Mouse (Mus musculus): ENCODE measurements around the gene Atp8a2. TPM values are rescaled to one million over a fixed set of nuclear protein-coding genes. Genes with fewer than 3 reads are reported as not detected.

The Atp8a2 gene
- 50.0 and 51.5 TPM in 2 replicates for polyA plus RNA-seq (2014; fragmentation: Nextera tagmentation; extraction: Ambion mirVana)

- ATAC-seq (ENCODE audit: low read depth), result no peak
- Histone ChIP-seq H3K9me3 (ENCODE audit: control insufficient read depth, low read length) (no peaks in the 10 kb centered on the region), H3K27ac (ENCODE audit: low read depth, low read length) (no peak within 1 kb of the TSS), H3K4me3 (ENCODE audit: low read depth, low read length) (no peak within 1 kb of the TSS), H3K27me3 (ENCODE audit: control insufficient read depth, insufficient read depth, low read length) (no peaks in the 10 kb centered on the region), H3K9ac (replicated peaks; ENCODE audit: low read depth, low read length) (no peak within 1 kb of the TSS), H3K36me3 (ENCODE audit: control insufficient read depth, insufficient read depth, low read length) (no peaks in the 10 kb centered on the region), H3K4me1 (ENCODE audit: control insufficient read depth, insufficient read depth, low read length) (no peaks in the 10 kb centered on the region), H3K4me2 (ENCODE audit: low read depth, low read length) (no peak within 1 kb of the TSS)
- 86% methylated on average over 7 of the region's 7 CpGs for WGBS
Observed at GRCm38 (mm10) chr14:60196884-60197283, at the start of gene Atp8a2. TSS of gene Atp8a2 (minus strand) at chr14:60197179.

GRCm38 (mm10) chr14:60238551-60238950 is 41.6 kb upstream of the Atp8a2 start:
- no peak overlapping the region for H3K27ac ChIP-seq (ENCODE audit: low read depth, low read length)
- H3K9me3 ChIP-seq (ENCODE audit: control insufficient read depth, low read length), result no peaks in the 10 kb centered on the region
- H3K4me1 ChIP-seq (ENCODE audit: control insufficient read depth, insufficient read depth, low read length), result no peaks in the 10 kb centered on the region
- no peak overlapping the region for H3K4me3 ChIP-seq (ENCODE audit: low read depth, low read length)
- no peaks in the 10 kb centered on the region for H3K27me3 ChIP-seq (ENCODE audit: control insufficient read depth, insufficient read depth, low read length)
- H3K36me3 ChIP-seq (ENCODE audit: control insufficient read depth, insufficient read depth, low read length), result peaks cover 25% of the 10 kb centered on the region
- no peak for ATAC-seq (ENCODE audit: low read depth)
- H3K4me2 ChIP-seq (ENCODE audit: low read depth, low read length), result no peak overlapping the region
- H3K9ac ChIP-seq (replicated peaks; ENCODE audit: low read depth, low read length), result no peak overlapping the region
- WGBS, result 84% methylated on average over 3 of the region's 3 CpGs

GRCm38 (mm10) chr14:60219886-60220285 is 22.9 kb upstream of the Atp8a2 start:
- Histone ChIP-seq H3K4me1 (ENCODE audit: control insufficient read depth, insufficient read depth, low read length) (no peaks in the 10 kb centered on the region), H3K4me2 (ENCODE audit: low read depth, low read length) (no peak overlapping the region), H3K27me3 (ENCODE audit: control insufficient read depth, insufficient read depth, low read length) (no peaks in the 10 kb centered on the region), H3K4me3 (ENCODE audit: low read depth, low read length) (no peak overlapping the region), H3K9ac (replicated peaks; ENCODE audit: low read depth, low read length) (no peak overlapping the region), H3K9me3 (ENCODE audit: control insufficient read depth, low read length) (no peaks in the 10 kb centered on the region), H3K36me3 (ENCODE audit: control insufficient read depth, insufficient read depth, low read length) (peaks cover 9% of the 10 kb centered on the region), H3K27ac (ENCODE audit: low read depth, low read length) (no peak overlapping the region)
- 90% methylated on average over 10 of the region's 10 CpGs for WGBS
- no peak for ATAC-seq (ENCODE audit: low read depth)

- Histone ChIP-seq H3K36me3 (ENCODE audit: control insufficient read depth, insufficient read depth, low read length) (peaks cover 9% of the 10 kb centered on the region), H3K27ac (ENCODE audit: low read depth, low read length) (no peak overlapping the region), H3K4me3 (ENCODE audit: low read depth, low read length) (no peak overlapping the region), H3K9ac (replicated peaks; ENCODE audit: low read depth, low read length) (no peak overlapping the region), H3K27me3 (ENCODE audit: control insufficient read depth, insufficient read depth, low read length) (no peaks in the 10 kb centered on the region), H3K4me2 (ENCODE audit: low read depth, low read length) (no peak overlapping the region), H3K4me1 (ENCODE audit: control insufficient read depth, insufficient read depth, low read length) (no peaks in the 10 kb centered on the region), H3K9me3 (ENCODE audit: control insufficient read depth, low read length) (no peaks in the 10 kb centered on the region)
- ATAC-seq (ENCODE audit: low read depth), result no peak
- WGBS, result 99% methylated on average over 4 of the region's 4 CpGs
Observed at GRCm38 (mm10) chr14:60217616-60218015, 20.6 kb upstream of the Atp8a2 start.

GRCm38 (mm10) chr14:60216125-60216524 is 19.1 kb upstream of the Atp8a2 start:
- peaks cover 7% of the 10 kb centered on the region for H3K36me3 ChIP-seq (ENCODE audit: control insufficient read depth, insufficient read depth, low read length)
- H3K4me3 ChIP-seq (ENCODE audit: low read depth, low read length), result no peak overlapping the region
- H3K9me3 ChIP-seq (ENCODE audit: control insufficient read depth, low read length), result no peaks in the 10 kb centered on the region
- H3K27me3 ChIP-seq (ENCODE audit: control insufficient read depth, insufficient read depth, low read length), result no peaks in the 10 kb centered on the region
- no peaks in the 10 kb centered on the region for H3K4me1 ChIP-seq (ENCODE audit: control insufficient read depth, insufficient read depth, low read length)
- H3K9ac ChIP-seq (replicated peaks; ENCODE audit: low read depth, low read length), result no peak overlapping the region
- no peak for ATAC-seq (ENCODE audit: low read depth)
- H3K4me2 ChIP-seq (ENCODE audit: low read depth, low read length), result no peak overlapping the region
- 98% methylated on average over 1 of the region's 1 CpGs for WGBS
- no peak overlapping the region for H3K27ac ChIP-seq (ENCODE audit: low read depth, low read length)

GRCm38 (mm10) chr14:60215000-60215399 is 18.0 kb upstream of the Atp8a2 start:
- H3K9me3 ChIP-seq (ENCODE audit: control insufficient read depth, low read length), result no peaks in the 10 kb centered on the region
- H3K9ac ChIP-seq (replicated peaks; ENCODE audit: low read depth, low read length), result no peak overlapping the region
- no peak overlapping the region for H3K27ac ChIP-seq (ENCODE audit: low read depth, low read length)
- ATAC-seq (ENCODE audit: low read depth), result no peak
- H3K4me3 ChIP-seq (ENCODE audit: low read depth, low read length), result no peak overlapping the region
- no peaks in the 10 kb centered on the region for H3K27me3 ChIP-seq (ENCODE audit: control insufficient read depth, insufficient read depth, low read length)
- H3K4me2 ChIP-seq (ENCODE audit: low read depth, low read length), result no peak overlapping the region
- 97% methylated on average over 3 of the region's 3 CpGs for WGBS
- peaks cover 3% of the 10 kb centered on the region for H3K36me3 ChIP-seq (ENCODE audit: control insufficient read depth, insufficient read depth, low read length)
- no peaks in the 10 kb centered on the region for H3K4me1 ChIP-seq (ENCODE audit: control insufficient read depth, insufficient read depth, low read length)

- no peak for ATAC-seq (ENCODE audit: low read depth)
- no peaks in the 10 kb centered on the region for H3K4me1 ChIP-seq (ENCODE audit: control insufficient read depth, insufficient read depth, low read length)
- H3K4me2 ChIP-seq (ENCODE audit: low read depth, low read length), result no peak overlapping the region
- H3K9ac ChIP-seq (replicated peaks; ENCODE audit: low read depth, low read length), result no peak overlapping the region
- no peak overlapping the region for H3K27ac ChIP-seq (ENCODE audit: low read depth, low read length)
- no peaks in the 10 kb centered on the region; the same call in 1 of the 2 replicates for H3K36me3 ChIP-seq (ENCODE audit: control insufficient read depth, insufficient read depth, low read length)
- H3K4me3 ChIP-seq (ENCODE audit: low read depth, low read length), result no peak overlapping the region
- no peaks in the 10 kb centered on the region for H3K9me3 ChIP-seq (ENCODE audit: control insufficient read depth, low read length)
- 76% methylated on average over 1 of the region's 1 CpGs for whole genome bisulfite sequencing
- H3K27me3 ChIP-seq (ENCODE audit: control insufficient read depth, insufficient read depth, low read length), result no peaks in the 10 kb centered on the region
Observed at GRCm38 (mm10) chr14:60214040-60214439, 17.1 kb upstream of the Atp8a2 start.

GRCm38 (mm10) chr14:60209166-60209565 is 12.2 kb upstream of the Atp8a2 start:
- ATAC-seq (ENCODE audit: low read depth), result no peak
- Histone ChIP-seq H3K4me1 (ENCODE audit: control insufficient read depth, insufficient read depth, low read length) (no peaks in the 10 kb centered on the region), H3K9me3 (ENCODE audit: control insufficient read depth, low read length) (no peaks in the 10 kb centered on the region), H3K27ac (ENCODE audit: low read depth, low read length) (no peak overlapping the region), H3K4me2 (ENCODE audit: low read depth, low read length) (no peak overlapping the region), H3K4me3 (ENCODE audit: low read depth, low read length) (no peak overlapping the region), H3K27me3 (ENCODE audit: control insufficient read depth, insufficient read depth, low read length) (no peaks in the 10 kb centered on the region), H3K36me3 (ENCODE audit: control insufficient read depth, insufficient read depth, low read length) (no peaks in the 10 kb centered on the region), H3K9ac (replicated peaks; ENCODE audit: low read depth, low read length) (no peak overlapping the region)
- 93% methylated on average over 7 of the region's 7 CpGs for WGBS

GRCm38 (mm10) chr14:60204993-60205392 is 8.0 kb upstream of the Atp8a2 start:
- Histone ChIP-seq H3K27ac (ENCODE audit: low read depth, low read length) (no peak overlapping the region), H3K36me3 (ENCODE audit: control insufficient read depth, insufficient read depth, low read length) (no peaks in the 10 kb centered on the region), H3K4me3 (ENCODE audit: low read depth, low read length) (no peak overlapping the region), H3K9ac (replicated peaks; ENCODE audit: low read depth, low read length) (no peak overlapping the region), H3K4me1 (ENCODE audit: control insufficient read depth, insufficient read depth, low read length) (no peaks in the 10 kb centered on the region), H3K27me3 (ENCODE audit: control insufficient read depth, insufficient read depth, low read length) (no peaks in the 10 kb centered on the region), H3K9me3 (ENCODE audit: control insufficient read depth, low read length) (no peaks in the 10 kb centered on the region), H3K4me2 (ENCODE audit: low read depth, low read length) (no peak overlapping the region)
- no peak for ATAC-seq (ENCODE audit: low read depth)
- WGBS, result 97% methylated on average over 6 of the region's 6 CpGs

- no peaks in the 10 kb centered on the region for H3K4me1 ChIP-seq (ENCODE audit: control insufficient read depth, insufficient read depth, low read length)
- no peaks in the 10 kb centered on the region for H3K9me3 ChIP-seq (ENCODE audit: control insufficient read depth, low read length)
- no peak overlapping the region for H3K4me2 ChIP-seq (ENCODE audit: low read depth, low read length)
- H3K27ac ChIP-seq (ENCODE audit: low read depth, low read length), result no peak overlapping the region
- H3K9ac ChIP-seq (replicated peaks; ENCODE audit: low read depth, low read length), result no peak overlapping the region
- 93% methylated on average over 5 of the region's 5 CpGs for WGBS
- H3K4me3 ChIP-seq (ENCODE audit: low read depth, low read length), result no peak overlapping the region
- no peak for ATAC-seq (ENCODE audit: low read depth)
- no peaks in the 10 kb centered on the region for H3K36me3 ChIP-seq (ENCODE audit: control insufficient read depth, insufficient read depth, low read length)
- H3K27me3 ChIP-seq (ENCODE audit: control insufficient read depth, insufficient read depth, low read length), result no peaks in the 10 kb centered on the region
Observed at GRCm38 (mm10) chr14:60195999-60196398, 980 bp downstream of the Atp8a2 start.

Data from neural tube, embryonic 14.5 days (tissue).